Mouse (Mus musculus) c-Kit-positive CD71-positive TER-119-positive erythroid progenitor cells, embryonic 14.5 days (primary cell): ENCODE data around the gene Rab33a.

Source experiments
- DNase-seq: peaks from one replicate; pipeline ENCODE4 v3.0.0-alpha.2; 2013; ENCODE audit warnings: low spot score

The Rab33a gene

GRCm38 (mm10) chrX:48518808-48519548 lies at the start of gene Rab33a:
TSS of gene Rab33a (plus strand) at chrX:48519285.
- no peak for DNase-seq

- no peak for DNase-seq
These were observed 38.0 kb upstream of the Rab33a start for GRCm38 (mm10) chrX:48481095-48481494.

GRCm38 (mm10) chrX:48481687-48482086 lies 37.4 kb upstream of the Rab33a start:
- DNase-seq = no peak

GRCm38 (mm10) chrX:48493763-48494162 lies 25.3 kb upstream of the Rab33a start:
- DNase-seq = no peak

GRCm38 (mm10) chrX:48513166-48513807 lies 5.8 kb upstream of the Rab33a start, which contains the start of gene Aifm1:
TSS of gene Aifm1 (minus strand) at chrX:48513563.
- peak; percentile 88 for DNase-seq

- peak; percentile 44 for DNase-seq
These were observed 5.3 kb upstream of the Rab33a start for GRCm38 (mm10) chrX:48513824-48514223.

GRCm38 (mm10) chrX:48518211-48518807 lies 776 bp upstream of the Rab33a start:
- no peak for DNase-seq

- no peak for DNase-seq
These were observed 532 bp downstream of the Rab33a start for GRCm38 (mm10) chrX:48519549-48520085.

- no peak for DNase-seq
These were observed 2.6 kb downstream of the Rab33a start for GRCm38 (mm10) chrX:48521651-48522050.

GRCm38 (mm10) chrX:48523512-48523911 lies 4.4 kb downstream of the Rab33a start:
- no peak for DNase-seq

- DNase-seq = no peak
These were observed 6.2 kb downstream of the Rab33a start for GRCm38 (mm10) chrX:48525332-48525731.

GRCm38 (mm10) chrX:48525866-48526265 lies 6.8 kb downstream of the Rab33a start:
- no peak for DNase-seq

GRCm38 (mm10) chrX:48526435-48526834 lies 7.3 kb downstream of the Rab33a start:
- DNase-seq = no peak

- peak; percentile 63 for DNase-seq
These were observed 13.1 kb downstream of the Rab33a start for GRCm38 (mm10) chrX:48532175-48532574.
